In the genomic region with DNA sequence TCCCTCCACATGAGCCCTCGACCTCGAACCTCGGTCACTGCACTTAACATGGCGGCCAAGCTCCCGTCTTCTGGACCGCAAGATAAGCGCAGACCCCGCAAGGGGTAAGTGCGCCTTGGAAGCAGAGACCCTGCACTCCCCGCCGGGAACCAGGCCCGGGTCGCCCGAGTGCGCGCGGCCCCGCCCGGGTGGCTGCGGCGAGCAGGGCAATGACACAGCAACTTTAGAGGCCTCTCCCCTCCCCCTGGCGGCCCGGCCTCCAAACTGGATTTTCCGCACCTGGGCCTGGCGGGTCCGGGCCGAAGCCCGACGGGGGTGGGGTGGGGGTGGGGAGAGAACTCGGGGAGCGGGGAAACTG, we compare ENCODE assay signal across 8 mouse cellular contexts. TPM values are rescaled to one million over a fixed set of nuclear protein-coding genes. Genes with fewer than 3 reads are reported as not detected.
DNase-seq lines count a peak whose midpoint lies in the region; ATAC-seq and TF ChIP-seq lines count a peak whose summit lies in the region.

No protein-coding gene starts in this region.

- no peak for TF ChIP-seq CTCF in embryonic fibroblast, embryonic 13.5 days (IDR thresholded peaks at IDR 0.05; ENCODE audit: borderline replicate concordance, insufficient read depth, low read length)

- H3K36me3 ChIP-seq in heart, embryonic 13.5 days = peaks cover 36% of the 10 kb centered on the region

- 0 out of 2 replicates have a peak, but pooled peaks cover 4% of the 10 kb centered on the region for H3K4me1 ChIP-seq in embryonic fibroblast, embryonic 13.5 days (ENCODE audit: control insufficient read depth, insufficient read depth, low read length)
- H3K4me1 ChIP-seq in heart, embryonic 13.5 days = peaks cover 35% of the 10 kb centered on the region

- H3K4me2 ChIP-seq in heart, embryonic 13.5 days = peak overlapping the region; percentile 100

- H3K27me3 ChIP-seq in heart, embryonic 13.5 days (replicated peaks) = no peaks in the 10 kb centered on the region

- peak overlapping the region; percentile 100 for H3K27ac ChIP-seq in embryonic fibroblast, embryonic 13.5 days (ENCODE audit: insufficient read depth, low read length)
- peak overlapping the region; percentile 100 for H3K27ac ChIP-seq in heart, embryonic 13.5 days (replicated peaks)

- peak; percentile 5 for ATAC-seq in heart, embryonic 13.5 days (ENCODE audit: extremely low read depth, insufficient number of reproducible peaks, low FRiP score, low TSS enrichment)

- no peaks in the 10 kb centered on the region for H3K9me3 ChIP-seq in heart, embryonic 13.5 days

- TF ChIP-seq POLR2A in embryonic fibroblast, embryonic 13.5 days (IDR thresholded peaks at IDR 0.05; ENCODE audit: low read depth, low read length) = no peak; the same call in 1 of the 2 replicates

- peak overlapping the region; percentile 100 for H3K9ac ChIP-seq in heart, embryonic 13.5 days

- DNase-seq in 416B (ENCODE audit: low read depth) = peak; percentile 89
- peak; percentile 88 for DNase-seq in adrenal gland, postnatal 10 days
- DNase-seq in kidney, postnatal 10 days = peak; percentile 93
- peak; percentile 89 to 92 for DNase-seq in lung, adult 18-20 months
- DNase-seq in ovary, adult 18-20 months (ENCODE audit: low spot score) = peak; percentile 75
- DNase-seq in urinary bladder, postnatal 10 days (ENCODE audit: low spot score) = peak; percentile 68

- peak overlapping the region; percentile 81 for H3K4me3 ChIP-seq in embryonic fibroblast, embryonic 13.5 days (ENCODE audit: insufficient read depth, low read length)
- H3K4me3 ChIP-seq in heart, embryonic 13.5 days = peak overlapping the region; percentile 99

- WGBS in heart, embryonic 13.5 days = under 1% methylated on average over 30 of the region's 31 CpGs

RNA-seq across cellular contexts. Expression of gene H2-DMa, which starts 1.5 kb away (rescaled TPM):
- 10 to 100 TPM in 1 of 2 experiments, 1 to 10 TPM in 1; 8.9 to 15.2 TPM for total RNA-seq in adrenal gland, postnatal 10 days (2021)
- 8.2 and 10.0 TPM in 2 replicates for polyA plus RNA-seq in embryonic fibroblast, embryonic 13.5 days (2011; ENCODE audit: insufficient read length, low read depth, missing spikeins)
- polyA plus RNA-seq in heart, embryonic 13.5 days (2015; fragmentation: Nextera tagmentation; extraction: Ambion mirVana) = 6.0 TPM in 2 replicates

RNA-seq across cellular contexts. Expression of gene Brd2, which starts 1.6 kb away (rescaled TPM):
- total RNA-seq in adrenal gland, postnatal 10 days (2021) = 100 to 1,000 TPM; 170 to 181 TPM
- polyA plus RNA-seq in embryonic fibroblast, embryonic 13.5 days (2011; ENCODE audit: insufficient read length, low read depth, missing spikeins) = 205 and 233 TPM in 2 replicates
- polyA plus RNA-seq in heart, embryonic 13.5 days (2015; fragmentation: Nextera tagmentation; extraction: Ambion mirVana) = 69.0 and 70.0 TPM in 2 replicates

RNA-seq across cellular contexts. Expression of gene H2-DMb2, which starts 22.3 kb away (rescaled TPM):
- total RNA-seq in adrenal gland, postnatal 10 days (2021) = 1 to 10 TPM; 4.5 to 4.8 TPM
- polyA plus RNA-seq in embryonic fibroblast, embryonic 13.5 days (2011; ENCODE audit: insufficient read length, low read depth, missing spikeins) = not detected in 2 replicates
- 0.15 and 0.20 TPM in 2 replicates for polyA plus RNA-seq in heart, embryonic 13.5 days (2015; fragmentation: Nextera tagmentation; extraction: Ambion mirVana)

RNA-seq across cellular contexts. Expression of gene H2-Oa, which starts 28.7 kb away (rescaled TPM):
- total RNA-seq in adrenal gland, postnatal 10 days (2021) = 1 to 10 TPM; 1.4 to 1.5 TPM
- polyA plus RNA-seq in embryonic fibroblast, embryonic 13.5 days (2011; ENCODE audit: insufficient read length, low read depth, missing spikeins) = not detected in 2 replicates
- polyA plus RNA-seq in heart, embryonic 13.5 days (2015; fragmentation: Nextera tagmentation; extraction: Ambion mirVana) = 0.23 TPM in 2 replicates

RNA-seq across cellular contexts. Expression of gene H2-DMb1, which starts 32.1 kb away (rescaled TPM):
- 1 to 10 TPM; 3.6 to 5.8 TPM for total RNA-seq in adrenal gland, postnatal 10 days (2021)
- 2.2 and 2.4 TPM in 2 replicates for polyA plus RNA-seq in embryonic fibroblast, embryonic 13.5 days (2011; ENCODE audit: insufficient read length, low read depth, missing spikeins)
- 0.24 and 0.27 TPM in 2 replicates for polyA plus RNA-seq in heart, embryonic 13.5 days (2015; fragmentation: Nextera tagmentation; extraction: Ambion mirVana)

Comparison
In these comparisons a context has a peak if more than half of its experiments do, and no peak if none do; other contexts are left out.
1. Peak in every context shown above with its lines: DNase-seq, ATAC-seq, H3K4me3 ChIP-seq and H3K27ac ChIP-seq.